Mouse (Mus musculus): Measurements from ENCODE around the gene Med24. TPM values are rescaled to one million over a fixed set of nuclear protein-coding genes. Genes with fewer than 3 reads are reported as not detected.

The Med24 gene
- 10 to 100 TPM; 23.8 to 32.5 (median 28.3) TPM for polyA plus RNA-seq (2017; shearing (Covaris generic))

DNA sequence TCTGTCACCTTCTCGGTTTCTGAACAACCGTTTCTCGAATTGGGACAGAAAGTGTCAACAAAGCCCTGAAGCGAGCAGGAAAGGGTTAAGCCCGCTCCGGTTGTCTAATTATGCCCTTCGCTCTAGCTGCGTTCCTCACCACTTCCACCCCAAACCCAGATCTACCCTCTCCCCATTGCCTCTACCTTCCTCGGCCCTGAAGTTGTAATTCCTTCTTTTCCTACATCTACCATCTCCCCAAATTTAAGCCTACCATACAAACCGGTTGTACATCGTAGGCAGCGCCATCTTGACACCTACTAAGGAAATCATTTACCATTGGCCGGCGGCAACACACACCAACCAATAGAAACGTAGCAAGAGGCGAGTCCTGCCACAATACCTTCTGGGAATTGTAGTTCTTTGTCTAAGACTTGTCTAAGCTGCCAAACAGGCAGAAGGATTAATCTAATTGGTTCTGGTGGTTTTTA lies at the start of gene Med24:
TSS of gene Med24 (minus strand) at position 317 of the 470 bp plus-strand sequence.
- ATAC-seq, result peak; percentile 100

DNA sequence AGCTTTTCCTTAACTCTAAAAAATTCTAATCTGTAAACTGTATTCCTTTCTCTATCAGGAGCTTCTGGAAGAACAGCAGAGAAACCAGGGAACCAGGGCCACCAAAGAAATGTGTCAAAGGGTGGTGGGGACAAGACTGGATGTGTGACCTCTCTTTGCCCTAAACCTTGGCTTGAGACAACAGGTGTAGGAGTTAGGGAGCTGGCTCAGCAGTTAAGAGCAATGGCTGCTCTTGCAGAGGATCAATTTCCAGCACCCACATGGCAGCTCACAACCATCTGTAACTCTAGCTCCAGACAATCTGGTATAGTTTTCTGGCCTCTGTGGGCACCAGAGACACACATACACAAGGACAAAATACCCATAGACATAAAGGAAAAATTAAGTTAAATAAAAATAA lies 48.7 kb upstream of the Med24 start:
- no peak for ATAC-seq

DNA sequence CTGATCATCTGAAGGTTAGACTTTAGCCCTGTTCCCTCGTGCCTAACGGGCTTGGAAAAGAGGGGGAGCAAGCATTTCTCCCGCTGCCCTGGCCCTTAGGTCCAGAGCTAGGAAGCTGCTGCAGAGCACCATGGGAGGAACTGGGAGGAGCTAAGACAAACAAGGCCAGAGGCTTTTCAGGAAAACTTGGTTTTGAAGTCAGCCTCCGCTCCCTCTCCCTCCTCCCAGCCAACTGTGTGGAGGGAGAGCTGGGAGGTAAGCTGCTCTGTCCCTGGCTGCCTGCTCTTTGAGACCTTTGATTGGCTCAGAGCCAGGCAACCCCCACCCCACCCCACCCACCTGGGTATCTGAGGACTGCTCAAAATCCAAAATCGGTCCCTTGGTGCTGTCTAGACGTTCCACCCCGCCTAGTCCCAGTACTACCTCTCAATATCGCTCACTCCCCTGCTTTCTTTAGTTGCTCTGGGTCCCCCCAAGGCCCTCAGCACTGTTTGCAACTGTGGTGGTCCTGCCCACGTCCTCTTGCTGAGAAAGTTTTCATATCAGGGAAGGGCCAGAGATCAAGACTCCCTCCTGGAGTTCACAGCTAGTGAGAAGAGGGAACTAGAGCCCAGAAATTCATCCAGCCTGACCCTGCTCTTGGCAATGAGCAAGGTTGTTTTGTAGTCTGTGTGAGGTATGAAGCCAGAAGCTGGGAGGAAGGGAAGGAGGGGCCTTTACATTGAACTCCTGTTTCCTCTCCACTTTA lies 47.8 kb upstream of the Med24 start:
- ATAC-seq, result no peak

DNA sequence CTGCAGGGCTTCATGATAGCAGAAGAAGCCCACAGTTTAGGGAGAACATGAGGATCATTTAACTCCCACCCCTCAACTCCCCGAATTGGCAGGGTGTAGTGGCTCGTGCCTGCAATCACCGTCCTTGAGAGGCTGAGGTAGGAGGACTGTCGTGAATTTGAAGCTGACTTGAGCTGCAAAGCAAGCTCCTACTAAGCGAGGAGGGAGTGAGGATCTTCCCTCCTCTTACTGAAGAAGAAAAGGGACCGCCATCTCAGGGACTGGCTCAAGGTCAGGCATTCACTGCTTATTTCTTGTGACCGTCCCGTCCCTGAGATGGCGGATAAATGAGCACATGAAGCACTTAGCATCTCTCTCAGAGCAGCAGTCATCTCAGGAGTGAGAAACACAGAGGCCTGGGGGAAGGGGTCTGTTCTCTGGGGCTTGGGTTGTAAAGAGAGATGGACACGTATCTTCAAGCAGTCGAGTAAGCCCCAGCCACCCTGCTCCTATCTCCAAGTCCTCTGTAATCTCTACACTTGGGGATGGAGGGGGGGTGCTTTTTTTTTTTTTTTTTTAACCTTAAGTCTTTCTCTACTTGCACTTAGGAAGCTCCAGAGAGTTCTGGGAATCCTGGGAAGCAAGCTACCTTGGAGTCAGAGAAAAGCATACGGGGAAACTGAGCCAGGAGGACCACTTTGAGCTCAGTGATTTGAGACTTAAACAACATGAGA lies 47.0 kb upstream of the Med24 start:
- no peak for ATAC-seq

DNA sequence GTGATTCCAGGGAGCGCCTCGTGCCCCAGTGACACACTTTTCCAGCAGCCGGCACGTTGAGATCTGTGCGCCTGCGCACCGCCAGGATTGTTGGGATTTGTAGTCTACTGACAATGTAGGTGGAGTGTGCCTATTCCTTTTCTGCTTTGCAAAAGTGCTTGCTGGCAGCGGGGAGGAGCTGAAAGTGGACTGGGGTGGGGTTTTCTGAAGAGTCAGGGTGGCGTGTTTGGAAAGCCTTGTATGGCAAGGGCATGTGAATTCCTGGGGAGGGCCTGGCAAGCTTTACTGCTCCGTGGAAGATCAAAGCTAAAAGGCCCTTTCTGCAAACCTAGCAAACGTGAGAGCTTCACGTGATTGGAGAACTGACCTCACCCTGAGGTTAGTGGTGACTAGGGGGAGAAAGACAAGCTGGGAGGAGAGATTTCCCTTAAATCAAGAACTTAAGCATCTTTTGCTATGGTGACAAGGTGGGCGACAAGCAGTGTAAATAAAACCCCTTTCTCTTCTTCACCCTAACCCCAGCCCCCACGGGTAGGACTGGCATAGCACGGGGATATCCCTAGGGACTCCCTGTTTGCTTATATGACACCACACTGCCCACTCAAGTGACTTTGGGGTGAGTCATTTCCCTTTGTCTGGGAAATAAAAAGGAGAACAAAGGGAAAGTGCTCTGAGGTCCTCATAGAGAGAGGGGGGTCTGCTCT lies 46.3 kb upstream of the Med24 start:
- peak; percentile 43 for ATAC-seq

DNA sequence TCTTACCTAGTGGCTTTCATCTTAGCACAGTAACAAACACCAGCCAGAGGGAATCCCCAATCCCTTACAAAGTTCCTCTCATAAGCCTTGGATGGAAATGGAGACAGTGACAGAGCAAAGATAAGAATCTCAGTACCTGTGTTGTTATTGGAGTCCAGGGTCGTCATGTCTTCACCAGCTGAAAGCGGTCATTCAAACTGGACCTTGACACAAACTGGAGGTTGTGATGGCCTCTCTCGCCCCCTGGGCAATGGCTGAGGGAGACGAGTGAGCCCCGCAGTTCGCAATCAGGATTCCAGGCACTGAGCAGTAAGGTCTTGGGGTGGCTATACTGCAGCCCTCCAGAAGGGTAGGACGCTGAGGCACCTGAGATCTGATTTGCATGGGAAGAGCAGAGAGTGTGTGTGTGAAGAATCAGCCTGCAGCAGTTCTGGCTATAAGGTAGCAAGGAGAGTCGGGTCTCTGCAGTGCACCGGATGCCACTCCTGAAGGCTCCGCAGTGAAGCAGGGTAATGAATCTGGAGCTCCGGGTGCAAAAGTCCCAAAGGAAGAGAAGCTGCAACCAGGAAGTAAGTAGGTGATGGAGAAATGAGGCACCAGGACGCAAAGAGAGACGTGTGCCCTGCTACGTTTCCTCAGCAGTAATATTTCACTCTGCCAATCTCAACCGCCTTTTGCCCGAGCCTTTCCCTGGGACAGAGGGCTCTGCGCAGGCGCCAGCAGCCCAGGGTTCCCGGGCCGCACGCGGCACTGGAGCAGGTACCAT lies 45.5 kb upstream of the Med24 start, which contains the start of gene Nr1d1:
TSS of gene Nr1d1 (minus strand) at position 752 of the 766 bp plus-strand sequence.
- peak; percentile 17 for ATAC-seq

DNA sequence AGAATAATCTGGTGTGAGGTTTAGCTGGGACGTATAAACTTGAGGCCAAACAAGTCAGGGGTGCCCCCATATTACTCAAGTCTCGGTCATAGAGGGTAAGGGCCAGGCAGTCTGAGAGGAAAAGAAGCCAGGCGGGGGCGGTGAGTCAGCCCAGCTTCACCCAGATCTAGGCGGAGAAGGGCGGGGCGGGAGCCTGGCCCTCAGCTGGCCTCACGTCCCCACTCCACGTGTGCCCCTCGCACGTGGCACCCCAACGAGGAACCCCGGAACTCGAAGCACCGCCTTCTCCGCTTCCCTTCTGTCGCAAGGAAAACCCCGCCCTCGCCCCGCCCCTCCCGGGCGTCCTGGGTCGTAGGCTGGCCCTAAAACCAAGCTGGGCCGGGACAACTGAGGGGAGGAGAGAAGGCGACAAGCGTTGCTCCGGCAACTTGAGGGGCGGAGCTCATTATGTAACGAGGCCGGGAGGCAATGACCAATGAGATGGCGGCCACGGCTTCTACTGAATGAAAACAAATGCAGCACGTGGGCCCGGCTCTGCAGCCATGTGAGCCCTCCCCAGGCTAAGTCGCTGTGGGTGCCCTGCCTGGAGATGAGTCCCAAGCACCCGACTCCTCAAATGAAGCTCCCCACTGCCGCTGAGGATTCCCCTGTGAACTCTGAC lies 44.5 kb upstream of the Med24 start:
- ATAC-seq, result peak; percentile 89

DNA sequence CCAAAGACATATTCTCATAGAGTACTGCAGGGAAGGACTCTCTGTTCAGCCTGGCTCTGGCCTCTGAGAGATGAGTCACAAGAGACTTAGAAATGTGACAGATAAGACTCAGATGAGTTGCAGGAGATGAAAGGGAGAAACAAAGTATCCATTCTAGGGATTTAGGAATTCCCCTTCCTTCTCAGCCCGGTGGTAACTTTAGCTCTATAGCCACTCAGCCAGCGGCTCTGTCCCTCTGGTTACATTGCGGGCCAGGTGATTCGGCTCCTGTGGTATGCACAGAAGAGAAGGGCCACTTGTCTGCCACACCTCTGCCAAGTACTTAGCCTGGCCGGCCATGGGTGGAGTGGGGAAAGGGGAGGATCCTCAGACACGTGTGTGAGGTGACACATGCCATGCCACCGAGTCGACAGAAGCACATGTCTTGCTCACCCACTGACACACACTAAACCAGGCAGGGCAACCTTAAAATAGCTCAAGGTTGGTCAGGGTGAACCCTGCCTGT lies 43.5 kb upstream of the Med24 start:
- ATAC-seq, result no peak

DNA sequence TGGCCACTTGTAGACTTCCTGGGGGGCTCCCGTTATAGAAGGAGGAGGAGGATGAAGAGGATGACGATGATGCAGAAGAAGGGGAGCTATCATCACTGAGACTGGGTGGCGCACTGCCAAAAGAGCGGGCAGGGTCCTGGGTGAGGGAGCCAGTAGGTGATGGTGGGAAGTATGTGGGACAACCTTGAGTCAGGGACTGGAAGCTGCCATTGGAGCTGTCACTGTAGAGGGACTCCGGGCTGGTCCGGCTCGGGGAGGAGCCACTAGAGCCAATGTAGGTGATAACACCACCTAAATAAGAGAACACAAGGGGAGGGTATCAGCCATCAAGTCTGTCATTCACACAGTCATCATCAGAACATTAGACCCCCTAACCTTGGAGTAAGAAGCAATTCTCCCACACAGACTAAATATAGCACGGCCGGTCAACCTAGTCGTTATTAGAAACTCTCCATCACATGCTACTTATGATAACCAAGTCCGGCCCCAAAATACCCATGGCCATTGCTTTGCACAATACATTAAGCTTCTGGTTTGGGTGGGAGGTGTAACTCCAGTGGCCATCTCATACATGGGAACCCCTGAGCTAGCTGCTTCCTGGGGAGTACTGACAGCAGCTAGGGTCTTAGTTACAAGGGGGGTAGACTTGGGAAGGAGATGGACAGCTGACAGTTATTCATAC lies 42.8 kb upstream of the Med24 start:
- no peak for ATAC-seq

DNA sequence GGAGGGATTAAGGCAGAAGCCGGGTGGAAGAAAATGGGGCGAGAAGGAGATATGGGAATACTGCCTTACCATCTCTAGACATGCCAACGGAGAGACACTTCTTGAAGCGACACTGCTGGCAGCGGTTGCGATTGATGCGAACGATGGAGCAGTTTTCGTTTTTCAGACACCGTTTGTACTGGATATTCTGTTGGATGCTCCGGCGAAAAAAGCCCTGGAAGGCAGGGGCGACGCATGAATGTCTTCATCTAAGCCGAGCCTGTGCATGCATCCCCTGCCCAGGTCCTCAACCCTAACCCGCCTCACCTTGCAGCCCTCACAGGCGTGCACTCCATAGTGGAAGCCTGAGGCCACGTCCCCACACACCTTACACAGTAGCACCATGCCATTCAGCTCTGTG lies 41.9 kb upstream of the Med24 start:
- ATAC-seq, result no peak

DNA sequence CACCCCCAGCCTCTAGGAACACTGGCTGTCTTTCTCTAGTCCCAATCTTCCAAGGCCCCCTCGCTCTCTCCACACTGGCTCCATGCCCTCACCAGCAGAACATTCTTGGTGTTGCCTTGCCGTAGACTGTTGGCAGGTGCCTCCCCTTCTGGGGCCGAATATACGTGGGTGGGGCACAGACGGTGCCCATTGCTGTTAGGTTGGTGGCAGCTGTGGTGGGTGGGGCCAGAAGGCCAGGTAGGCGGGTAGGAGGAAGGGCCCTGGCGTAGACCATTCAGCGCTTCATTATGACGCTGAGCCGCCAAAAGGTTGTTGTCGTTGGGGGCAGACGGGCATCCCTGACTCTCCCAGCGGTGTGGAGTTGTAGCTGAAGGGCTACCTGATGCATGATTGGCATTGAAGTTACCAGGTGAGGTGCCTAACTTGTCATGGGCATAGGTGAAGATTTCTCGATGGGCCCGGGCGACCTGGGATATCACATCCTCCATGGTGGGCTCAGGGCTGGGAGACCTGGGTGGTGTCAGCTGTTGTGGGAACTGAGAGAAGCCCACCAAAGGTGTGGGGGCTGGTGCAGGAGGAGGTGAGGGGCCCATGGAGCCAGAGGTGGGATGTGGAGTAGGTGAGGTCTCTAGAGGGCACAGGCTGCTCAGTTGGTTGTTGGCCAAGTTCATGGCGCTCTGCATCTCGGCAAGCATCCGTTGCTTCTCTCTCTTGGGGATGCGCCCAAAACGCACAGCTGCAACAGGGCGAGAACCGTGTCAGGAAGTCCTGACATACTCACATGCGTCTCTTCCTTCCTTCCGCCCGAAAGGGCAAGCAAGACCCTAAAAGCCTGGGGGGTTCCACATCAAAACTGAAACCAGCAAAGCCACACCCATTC lies 41.1 kb upstream of the Med24 start:
- no peak for ATAC-seq

DNA sequence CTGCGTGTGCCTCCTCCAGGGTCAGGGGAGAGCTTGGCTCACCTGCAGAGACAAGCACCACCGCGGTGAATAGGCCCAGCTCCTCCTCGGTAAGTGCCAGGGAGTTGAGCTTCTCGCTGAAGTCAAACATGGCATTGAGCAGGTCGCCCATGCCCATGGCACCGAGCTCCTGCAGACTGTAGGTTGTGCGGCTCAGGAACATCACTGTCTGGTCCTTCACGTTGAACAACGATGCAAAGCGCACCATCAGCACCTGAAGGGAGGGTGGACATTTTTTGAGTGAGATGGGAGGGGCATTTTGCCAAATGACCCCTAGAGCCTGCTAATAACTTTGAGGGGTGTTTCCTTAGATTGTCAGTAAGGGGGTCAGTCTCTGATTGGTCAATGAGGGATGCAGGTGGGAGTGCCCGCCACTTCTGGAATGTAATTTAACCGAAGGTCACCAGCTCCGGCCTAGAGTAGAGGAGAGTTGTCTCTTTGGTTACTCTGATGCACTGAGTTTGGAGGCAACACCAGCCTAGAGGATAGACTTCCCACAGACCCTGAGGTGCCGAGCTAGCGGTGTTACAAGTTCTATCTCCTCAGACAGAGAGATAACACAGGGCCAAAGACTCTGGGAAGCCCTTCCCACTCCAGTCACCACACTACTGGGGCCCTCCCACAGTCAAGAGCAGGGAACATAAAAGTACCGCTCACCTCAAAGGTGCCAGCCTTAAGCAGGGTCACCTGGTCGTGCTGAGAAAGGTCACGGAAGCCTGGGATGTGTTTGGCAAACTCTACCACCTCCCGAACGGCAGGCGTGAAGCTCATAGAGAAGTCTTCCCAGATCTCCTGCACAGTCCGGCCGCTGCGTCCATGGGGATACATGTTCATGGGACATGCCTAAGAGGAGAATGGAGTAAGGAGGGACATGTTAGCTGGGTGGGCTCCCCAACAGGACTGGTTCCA lies 40.0 kb upstream of the Med24 start:
- ATAC-seq, result no peak

DNA sequence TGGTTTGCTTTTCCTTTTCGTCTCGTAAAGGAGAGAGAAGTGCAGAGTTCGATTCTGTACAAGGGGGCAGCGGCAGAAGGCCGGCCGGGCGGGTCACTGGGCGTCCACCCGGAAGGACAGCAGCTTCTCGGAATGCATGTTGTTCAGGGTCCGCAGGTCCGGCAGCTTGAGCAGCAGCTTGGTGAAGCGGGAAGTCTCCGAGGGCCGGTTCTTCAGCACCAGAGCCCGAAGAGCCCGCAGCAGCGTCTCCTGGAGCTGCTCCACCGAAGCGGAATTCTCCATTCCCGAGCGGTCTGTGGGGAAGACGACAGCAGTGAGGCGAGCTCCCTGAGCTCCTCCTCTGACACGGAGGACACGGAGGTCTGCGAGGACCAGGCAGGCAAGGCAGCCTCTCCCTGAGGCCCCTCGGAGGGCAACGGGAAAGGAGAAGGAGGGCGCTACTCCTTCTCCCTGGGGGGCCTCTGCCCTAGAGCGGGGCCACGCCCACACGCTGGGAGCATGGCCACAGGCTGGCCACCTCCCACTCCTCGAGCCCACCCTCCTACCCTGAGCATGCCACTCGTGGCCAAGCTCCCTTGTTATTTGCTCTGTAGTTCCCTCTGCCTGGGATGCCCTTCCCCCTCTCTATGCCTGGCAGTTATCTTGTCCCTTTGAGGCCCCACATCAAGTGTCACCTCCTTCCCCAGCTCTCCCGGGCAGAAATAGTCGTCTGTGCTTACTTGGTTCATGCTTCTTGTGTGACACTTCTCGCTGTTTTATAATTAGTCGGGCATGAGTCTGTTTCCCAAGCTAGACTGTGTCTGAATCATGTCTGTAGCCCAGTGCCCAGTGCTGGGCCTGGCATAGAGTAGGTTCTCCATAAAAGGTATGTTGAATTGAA lies 39.1 kb upstream of the Med24 start:
- ATAC-seq, result no peak

DNA sequence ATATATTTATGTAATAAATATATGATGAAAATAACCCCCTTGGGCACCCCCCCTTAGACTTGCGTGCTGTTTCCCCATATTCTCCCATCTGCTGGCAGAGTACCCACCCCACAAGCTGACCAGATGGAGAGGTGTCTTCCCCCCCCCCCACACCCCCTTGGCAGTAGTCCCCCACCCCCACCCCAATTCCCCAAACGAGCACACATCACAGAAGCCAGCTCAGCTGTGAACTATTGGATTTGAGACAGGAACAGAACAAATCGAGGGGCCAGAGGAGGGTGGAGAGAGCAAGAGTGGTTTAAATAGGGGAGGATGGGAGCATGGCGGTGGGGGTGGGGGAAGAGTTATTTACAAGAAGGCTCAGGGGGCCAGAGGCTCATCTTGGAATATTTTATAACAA lies 38.5 kb upstream of the Med24 start:
- no peak for ATAC-seq

DNA sequence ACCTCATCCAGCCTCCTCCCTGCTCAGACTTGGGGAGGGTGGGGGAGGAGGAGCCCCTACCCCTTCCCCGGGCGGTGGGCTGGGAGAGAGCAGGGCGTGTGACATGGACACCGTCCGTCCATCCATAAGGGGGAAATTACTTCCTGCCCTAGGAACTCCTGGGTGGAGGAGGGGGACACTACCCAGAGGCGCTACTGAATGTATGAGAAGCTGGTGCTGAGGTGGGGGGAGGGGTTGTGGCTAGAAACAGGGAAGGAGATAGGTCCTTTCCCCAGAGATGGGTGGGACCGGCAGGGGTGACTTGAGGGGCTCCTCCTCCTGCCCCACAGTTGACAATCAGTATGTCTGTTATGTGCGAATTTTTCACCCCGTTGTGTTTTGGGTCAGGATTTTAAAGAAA lies 38.0 kb upstream of the Med24 start:
- ATAC-seq, result no peak

DNA sequence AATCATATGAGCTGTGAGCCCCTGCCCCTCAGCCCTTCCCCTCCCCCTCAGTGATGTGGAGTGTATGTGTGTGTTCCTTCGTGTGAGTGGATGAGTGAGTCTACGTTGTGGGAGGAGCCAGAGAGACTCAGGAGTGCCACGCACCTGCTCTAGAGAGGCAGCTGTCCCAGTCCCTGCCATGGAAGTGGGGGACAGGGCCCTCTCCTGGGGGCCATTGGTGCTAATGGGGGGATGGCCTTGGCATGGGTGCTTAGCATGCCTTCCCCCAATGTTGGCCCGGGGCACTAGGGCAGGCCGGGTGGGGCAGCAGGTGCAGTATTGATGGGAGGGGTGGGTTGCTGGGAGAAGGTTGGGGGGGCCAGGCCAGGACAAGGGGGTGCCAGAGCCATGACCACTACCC lies 37.6 kb upstream of the Med24 start:
- no peak for ATAC-seq

DNA sequence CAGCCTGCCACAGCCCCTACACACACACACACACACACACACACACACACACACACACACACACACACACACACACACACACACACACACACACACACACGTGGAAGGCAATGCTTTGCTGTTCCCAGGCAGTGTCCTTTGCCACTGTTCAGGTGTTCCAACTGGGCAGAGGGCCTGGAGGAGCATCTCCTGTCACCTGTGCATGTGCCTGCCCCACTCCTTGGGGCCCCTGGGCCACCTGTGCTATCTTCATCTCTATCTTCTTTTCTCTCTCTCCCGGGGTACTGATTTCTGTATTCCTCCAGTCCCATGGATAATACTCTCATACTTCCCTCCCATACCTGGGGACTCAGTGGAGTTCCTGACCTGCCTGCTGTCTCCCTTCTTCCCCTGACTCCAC lies 37.1 kb upstream of the Med24 start:
- ATAC-seq, result no peak

Data from inflammation-experienced regulatory T-cells, adult 6 months (primary cell).